Mouse (Mus musculus): ENCODE measurements around the gene Hmgn3. TPM values are rescaled to one million over a fixed set of nuclear protein-coding genes. Genes with fewer than 3 reads are reported as not detected.
A peak's percentile ranks its signal among the peaks of the same experiment; 100 is the strongest.

Hmgn3 gene
- polyA plus RNA-seq, 1 experiment from 2014 or later, result 113 TPM

- 0 out of 2 replicates have a peak, but pooled peaks cover 2% of the 10 kb centered on the region for H3K36me3 ChIP-seq
- WGBS, result 81% methylated on average over 10 of the region's 10 CpGs
- no peaks in the 10 kb centered on the region for H3K9me3 ChIP-seq
- H3K9ac ChIP-seq (replicated peaks), result no peak overlapping the region
- no peaks in the 10 kb centered on the region for H3K4me1 ChIP-seq (replicated peaks)
- H3K27me3 ChIP-seq, result no peaks in the 10 kb centered on the region
- H3K4me2 ChIP-seq (replicated peaks), result no peak overlapping the region
- no peak overlapping the region for H3K4me3 ChIP-seq (replicated peaks)
- peak; percentile 45; the same call in 1 of the 2 replicates for ATAC-seq
- H3K27ac ChIP-seq, result no peak overlapping the region
Observed at GRCm38 (mm10) chr9:83113800-83114217, 32.7 kb downstream of the Hmgn3 start.

DNA sequence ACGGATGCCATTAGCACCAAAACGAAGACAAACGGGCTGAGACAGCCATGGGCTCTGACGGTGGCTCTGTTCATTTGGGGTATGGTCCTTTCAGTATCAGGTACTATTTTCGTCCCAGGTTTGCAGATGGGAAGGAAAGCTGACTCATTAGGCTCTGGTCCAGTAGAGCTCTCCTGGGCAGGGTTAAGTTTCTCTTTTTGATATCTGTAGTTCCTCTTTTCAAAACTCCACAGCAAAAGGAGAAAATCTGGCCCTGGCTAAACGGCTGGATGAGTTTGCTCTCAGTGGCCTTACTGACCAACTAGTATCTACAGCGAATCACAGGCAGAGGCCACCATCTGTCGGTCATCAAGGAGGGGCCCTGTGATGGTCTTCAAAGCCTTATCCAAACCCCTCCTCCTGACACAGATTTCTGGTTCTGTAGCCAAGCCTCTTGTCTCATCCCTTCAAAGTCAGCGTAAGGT, 34.1 kb downstream of the Hmgn3 start:
- 83% methylated on average over 9 of the region's 9 CpGs for WGBS
- Histone ChIP-seq H3K27ac (no peak overlapping the region), H3K36me3 (no peaks in the 10 kb centered on the region)

GRCm38 (mm10) chr9:83111789-83112188, 34.7 kb downstream of the Hmgn3 start:
- ATAC-seq, result no peak

More for the DNA sequence above, 34.1 kb downstream of the Hmgn3 start:
- no peaks in the 10 kb centered on the region for H3K4me1 ChIP-seq (replicated peaks)
- no peak for ATAC-seq
- H3K9me3 ChIP-seq, result no peaks in the 10 kb centered on the region
- H3K27me3 ChIP-seq, result no peaks in the 10 kb centered on the region
- no peak overlapping the region for H3K4me3 ChIP-seq (replicated peaks)
- H3K4me2 ChIP-seq (replicated peaks), result no peak overlapping the region
- no peak overlapping the region for H3K9ac ChIP-seq (replicated peaks)

GRCm38 (mm10) chr9:83111117-83111686, 35.3 kb downstream of the Hmgn3 start:
- no peak overlapping the region for H3K4me3 ChIP-seq (replicated peaks)
- no peak for ATAC-seq
- no peak overlapping the region for H3K4me2 ChIP-seq (replicated peaks)
- H3K9ac ChIP-seq (replicated peaks), result no peak overlapping the region
- no peak overlapping the region for H3K27ac ChIP-seq
- WGBS, result 91% methylated on average over 9 of the region's 9 CpGs
- no peaks in the 10 kb centered on the region for H3K4me1 ChIP-seq (replicated peaks)
- H3K9me3 ChIP-seq, result no peaks in the 10 kb centered on the region
- no peaks in the 10 kb centered on the region for H3K27me3 ChIP-seq
- H3K36me3 ChIP-seq, result no peaks in the 10 kb centered on the region

More at GRCm38 (mm10) chr9:83111789-83112188, 34.7 kb downstream of the Hmgn3 start:
- Histone ChIP-seq H3K27me3 (no peaks in the 10 kb centered on the region), H3K27ac (no peak overlapping the region), H3K4me2 (replicated peaks) (no peak overlapping the region), H3K4me3 (replicated peaks) (no peak overlapping the region), H3K9ac (replicated peaks) (no peak overlapping the region), H3K36me3 (no peaks in the 10 kb centered on the region), H3K9me3 (no peaks in the 10 kb centered on the region), H3K4me1 (replicated peaks) (no peaks in the 10 kb centered on the region)
- WGBS, result 81% methylated on average over 3 of the region's 3 CpGs

DNA sequence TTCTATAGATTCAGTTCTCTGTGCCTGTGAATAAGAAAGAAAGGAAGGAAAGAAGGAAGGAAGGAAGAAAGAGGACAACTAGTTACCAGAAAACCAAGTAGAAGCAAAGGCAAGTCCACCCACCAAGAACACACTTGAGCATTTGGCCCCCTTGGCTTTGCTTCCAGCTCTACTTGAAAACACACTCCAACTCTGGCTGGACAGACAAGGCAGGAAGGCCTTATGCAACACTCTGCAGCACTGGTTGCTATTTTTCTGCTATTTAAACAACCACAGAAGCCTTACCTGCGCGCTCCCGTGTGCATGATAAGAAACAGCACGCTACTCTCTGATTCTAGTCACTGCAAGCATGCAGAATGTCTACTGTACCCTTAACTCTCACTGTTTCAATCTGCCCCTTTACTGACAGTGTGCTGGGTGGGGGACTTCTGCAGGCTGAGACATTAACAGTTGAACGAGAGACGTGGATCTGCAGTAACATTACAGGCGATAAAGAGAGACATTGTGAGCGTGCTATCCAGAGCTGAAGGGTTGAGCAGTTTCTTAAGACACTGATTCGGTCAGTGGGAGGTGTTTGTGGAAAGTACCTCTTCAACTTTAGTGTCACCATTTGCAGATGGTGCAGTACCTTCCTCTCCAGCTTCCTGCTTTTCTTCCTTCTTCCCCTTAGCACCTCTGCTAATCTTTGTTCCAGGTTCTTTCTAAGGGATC, 35.9 kb downstream of the Hmgn3 start:
- no peak for ATAC-seq
- no peaks in the 10 kb centered on the region for H3K27me3 ChIP-seq
- no peak overlapping the region for H3K9ac ChIP-seq (replicated peaks)
- no peak overlapping the region for H3K4me2 ChIP-seq (replicated peaks)
- H3K27ac ChIP-seq, result no peak overlapping the region
- no peaks in the 10 kb centered on the region for H3K9me3 ChIP-seq
- H3K4me3 ChIP-seq (replicated peaks), result no peak overlapping the region
- no peaks in the 10 kb centered on the region for H3K36me3 ChIP-seq
- no peaks in the 10 kb centered on the region for H3K4me1 ChIP-seq (replicated peaks)
- WGBS, result 92% methylated on average over 9 of the region's 9 CpGs

DNA sequence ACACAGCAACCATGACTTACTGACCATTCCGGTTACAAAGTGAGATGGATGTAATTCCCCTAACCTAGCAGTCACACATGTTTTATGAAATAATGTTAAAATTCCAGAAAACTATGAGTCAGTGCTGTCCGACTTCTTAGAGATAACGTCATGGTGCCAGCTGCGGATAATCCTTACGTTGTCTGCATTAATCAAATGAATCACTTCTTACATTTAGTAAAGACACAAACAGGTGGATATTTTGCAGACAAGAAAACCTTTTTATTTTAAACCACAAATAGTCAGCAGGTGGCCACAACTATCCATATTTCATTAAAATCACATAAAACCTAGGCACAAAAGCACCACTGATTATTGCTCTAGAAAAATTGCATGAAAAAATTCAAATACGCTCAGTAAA, 36.8 kb downstream of the Hmgn3 start:
- no peak for ATAC-seq
- 89% methylated on average over 6 of the region's 6 CpGs for WGBS
- H3K27ac ChIP-seq, result no peak overlapping the region
- H3K27me3 ChIP-seq, result no peaks in the 10 kb centered on the region
- no peaks in the 10 kb centered on the region for H3K9me3 ChIP-seq
- H3K4me1 ChIP-seq (replicated peaks), result no peaks in the 10 kb centered on the region
- no peak overlapping the region for H3K4me3 ChIP-seq (replicated peaks)
- H3K9ac ChIP-seq (replicated peaks), result no peak overlapping the region
- H3K4me2 ChIP-seq (replicated peaks), result no peak overlapping the region
- H3K36me3 ChIP-seq, result no peaks in the 10 kb centered on the region

DNA sequence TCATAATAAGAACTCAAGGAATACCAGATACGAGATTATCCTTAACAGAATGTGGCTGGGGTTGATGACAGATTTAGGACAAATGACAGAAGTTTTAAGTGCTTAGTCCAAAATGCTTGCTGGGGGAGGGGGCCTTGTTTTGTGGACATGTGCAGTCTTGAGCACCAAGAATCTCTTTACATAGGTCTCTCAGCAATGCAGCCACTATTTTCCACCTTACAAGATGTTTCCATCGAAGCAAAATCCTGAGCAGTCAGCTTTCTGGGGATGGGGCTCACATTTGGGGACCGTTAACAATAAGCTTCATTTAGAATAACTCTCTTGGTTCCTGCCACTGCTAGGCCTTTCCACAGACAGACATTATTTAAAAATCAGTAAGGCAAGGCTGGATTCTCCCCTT, 37.7 kb downstream of the Hmgn3 start:
- Histone ChIP-seq H3K36me3 (no peaks in the 10 kb centered on the region), H3K9ac (replicated peaks) (no peak overlapping the region), H3K4me3 (replicated peaks) (no peak overlapping the region), H3K27me3 (no peaks in the 10 kb centered on the region), H3K9me3 (no peaks in the 10 kb centered on the region), H3K4me1 (replicated peaks) (no peaks in the 10 kb centered on the region), H3K27ac (no peak overlapping the region), H3K4me2 (replicated peaks) (no peak overlapping the region)
- no peak for ATAC-seq
- WGBS, result 81% methylated on average over 3 of the region's 3 CpGs

DNA sequence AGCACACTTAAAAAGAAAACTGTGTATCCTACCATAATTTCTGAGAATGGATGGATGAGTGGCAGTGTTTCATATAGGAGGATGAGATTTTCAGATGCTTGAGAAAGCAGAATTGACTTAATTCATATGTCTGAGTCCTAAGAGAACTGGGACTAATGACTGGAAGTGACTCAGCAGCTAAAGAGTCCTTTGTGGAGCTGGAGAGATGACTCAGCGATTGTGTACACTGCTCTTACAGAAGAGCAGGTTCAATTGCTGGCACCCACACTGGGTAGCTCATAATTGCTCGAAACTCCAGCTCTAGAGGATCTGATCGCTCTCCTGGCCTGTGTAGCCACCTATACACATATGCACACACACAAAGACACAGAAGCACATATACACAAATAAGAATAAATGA, 42.7 kb downstream of the Hmgn3 start:
- H3K4me2 ChIP-seq (replicated peaks), result no peak overlapping the region
- H3K4me3 ChIP-seq (replicated peaks), result no peak overlapping the region
- H3K27me3 ChIP-seq, result no peaks in the 10 kb centered on the region
- H3K9ac ChIP-seq (replicated peaks), result no peak overlapping the region
- no peak for ATAC-seq
- 90% methylated on average over 3 of the region's 3 CpGs for WGBS
- H3K36me3 ChIP-seq, result no peaks in the 10 kb centered on the region
- H3K4me1 ChIP-seq (replicated peaks), result no peaks in the 10 kb centered on the region; the same call in 1 of the 2 replicates
- H3K9me3 ChIP-seq, result no peaks in the 10 kb centered on the region
- no peak overlapping the region for H3K27ac ChIP-seq

GRCm38 (mm10) chr9:83101691-83102090, 44.8 kb downstream of the Hmgn3 start:
- 87% methylated on average over 3 of the region's 3 CpGs for WGBS
- Histone ChIP-seq H3K27me3 (no peaks in the 10 kb centered on the region), H3K4me3 (replicated peaks) (no peak overlapping the region), H3K36me3 (no peaks in the 10 kb centered on the region), H3K9ac (replicated peaks) (no peak overlapping the region), H3K27ac (no peak overlapping the region), H3K4me1 (replicated peaks) (no peaks in the 10 kb centered on the region; the same call in 1 of the 2 replicates), H3K4me2 (replicated peaks) (no peak overlapping the region), H3K9me3 (no peaks in the 10 kb centered on the region)
- no peak for ATAC-seq

- H3K27ac ChIP-seq, result no peak overlapping the region
- no peak overlapping the region for H3K4me2 ChIP-seq (replicated peaks)
- H3K4me3 ChIP-seq (replicated peaks), result no peak overlapping the region
- no peak overlapping the region for H3K9ac ChIP-seq (replicated peaks)
- no peaks in the 10 kb centered on the region for H3K27me3 ChIP-seq
- H3K36me3 ChIP-seq, result no peaks in the 10 kb centered on the region
- H3K4me1 ChIP-seq (replicated peaks), result no peaks in the 10 kb centered on the region; the same call in 1 of the 2 replicates
- ATAC-seq, result no peak
- no peaks in the 10 kb centered on the region for H3K9me3 ChIP-seq
- 81% methylated on average over 3 of the region's 3 CpGs for WGBS
Observed at GRCm38 (mm10) chr9:83100786-83101185, 45.7 kb downstream of the Hmgn3 start.

DNA sequence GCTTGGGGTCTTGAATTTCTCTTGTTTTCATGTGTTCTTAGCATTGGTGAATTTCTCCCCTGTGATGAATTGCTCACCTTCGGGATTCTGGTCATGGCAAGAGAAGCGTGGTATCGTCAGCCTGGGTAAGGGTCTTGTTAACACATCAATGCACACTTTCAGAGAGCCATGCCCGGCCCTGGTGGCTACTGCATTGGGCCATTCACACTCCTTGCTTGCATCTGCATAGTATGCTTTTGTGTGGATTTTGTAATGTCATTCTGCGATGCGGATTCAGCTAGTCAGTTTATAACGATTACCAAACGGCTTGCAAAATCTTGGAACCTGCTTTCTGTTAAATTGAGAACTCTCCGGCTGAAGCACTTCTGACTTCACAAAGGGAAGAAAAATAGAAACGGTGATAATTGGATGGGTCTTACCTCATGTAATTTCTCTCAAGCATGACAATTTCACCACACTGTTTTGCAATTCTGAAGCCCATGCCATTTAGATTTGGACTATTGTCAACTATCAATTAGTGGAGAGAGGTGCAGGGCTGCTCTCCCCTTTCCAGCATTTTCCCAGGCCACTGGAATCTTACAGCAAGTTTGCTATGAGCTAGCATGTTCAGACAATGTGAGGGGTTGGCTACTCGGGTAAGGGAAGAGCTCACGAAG, 47.7 kb downstream of the Hmgn3 start:
- Histone ChIP-seq H3K4me2 (replicated peaks) (no peak overlapping the region), H3K27ac (0 out of 2 replicates have a peak overlapping the region, but pooled peaks have one; percentile 9), H3K9ac (replicated peaks) (no peak overlapping the region), H3K9me3 (no peaks in the 10 kb centered on the region), H3K36me3 (no peaks in the 10 kb centered on the region), H3K27me3 (no peaks in the 10 kb centered on the region), H3K4me3 (replicated peaks) (no peak overlapping the region), H3K4me1 (replicated peaks) (no peaks in the 10 kb centered on the region; the same call in 1 of the 2 replicates)
- 60% methylated on average over 12 of the region's 12 CpGs for WGBS
- ATAC-seq, result no peak

DNA sequence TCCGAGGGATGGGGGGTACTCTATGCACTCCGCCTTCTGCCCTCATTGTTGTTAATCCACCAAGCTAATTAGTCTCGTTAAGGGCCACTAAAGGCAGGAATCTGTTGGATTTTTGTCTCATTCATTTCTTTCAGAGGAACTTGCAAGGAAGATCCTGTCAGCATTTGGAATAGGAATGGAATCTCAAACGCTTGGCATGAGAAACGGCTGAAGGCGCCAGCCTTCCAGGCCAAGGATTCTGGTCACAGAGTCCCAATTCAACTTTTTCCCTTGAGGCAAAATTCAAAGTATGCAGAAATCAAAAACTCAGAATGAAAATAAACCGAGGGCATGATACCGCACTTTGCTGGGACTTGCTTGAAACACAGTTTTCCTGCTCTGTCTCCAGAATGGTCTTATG, 48.7 kb downstream of the Hmgn3 start:
- H3K27me3 ChIP-seq, result no peaks in the 10 kb centered on the region
- no peak overlapping the region for H3K9ac ChIP-seq (replicated peaks)
- no peaks in the 10 kb centered on the region for H3K36me3 ChIP-seq
- no peak overlapping the region for H3K27ac ChIP-seq
- no peaks in the 10 kb centered on the region for H3K9me3 ChIP-seq
- ATAC-seq, result no peak
- 52% methylated on average over 8 of the region's 8 CpGs for WGBS
- no peaks in the 10 kb centered on the region; the same call in 1 of the 2 replicates for H3K4me1 ChIP-seq (replicated peaks)
- no peak overlapping the region for H3K4me3 ChIP-seq (replicated peaks)
- H3K4me2 ChIP-seq (replicated peaks), result no peak overlapping the region
